Mouse (Mus musculus) heart, embryonic 12.5 days (tissue): ENCODE measurements around the gene Serpina3j. TPM values are rescaled to one million over a fixed set of nuclear protein-coding genes. Genes with fewer than 3 reads are reported as not detected.

Experiments used
- polyA plus RNA-seq: library from polyadenylated mRNA; unstranded; fragments of >200 nt; fragmentation: Nextera tagmentation; extraction: Ambion mirVana; gene quantifications from 2 replicates; pipeline ENCODE4 v1.2.1, GENCODE M21; 2016

The Serpina3j gene
- polyA plus RNA-seq, 1 experiment from 2014 or later: not detected

Other genes starting within 250 kb of the Serpina3j start
- not detected in 2 replicates for gene Serpina5, start 213.4 kb upstream of the Serpina3j start, polyA plus RNA-seq
- gene Serpina3a, start 201.8 kb upstream of the Serpina3j start, polyA plus RNA-seq: not detected in 2 replicates
- 0.09 and 0.10 TPM in 2 replicates for gene Serpina3b, start 186.6 kb upstream of the Serpina3j start, polyA plus RNA-seq
- gene Serpina3c, start 160.7 kb upstream of the Serpina3j start, polyA plus RNA-seq: 0.13 TPM in 1 of 2 replicates, not detected in the other
- 0.09 TPM in 1 of 2 replicates, not detected in the other for gene Serpina3f, start 100.0 kb upstream of the Serpina3j start, polyA plus RNA-seq
- 1.3 and 1.4 TPM in 2 replicates for gene Serpina3g, start 78.3 kb upstream of the Serpina3j start, polyA plus RNA-seq
- 0.12 and 0.32 TPM in 2 replicates for gene Serpina3i, start 51.4 kb upstream of the Serpina3j start, polyA plus RNA-seq
- not detected in 2 replicates for gene Serpina3k, start 23.9 kb downstream of the Serpina3j start, polyA plus RNA-seq
- gene Serpina3m, start 23.9 kb downstream of the Serpina3j start, polyA plus RNA-seq: not detected in 2 replicates
- 0.39 TPM in 1 of 2 replicates, not detected in the other for gene Serpina3n, start 92.2 kb downstream of the Serpina3j start, polyA plus RNA-seq
- 0.30 and 0.31 TPM in 2 replicates for gene Gsc, start 158.8 kb downstream of the Serpina3j start, polyA plus RNA-seq